Comparison of ENCODE assay signal across 8 mouse cellular contexts in genomic region chr5:112265515-112265914, GRCm38 (mm10). TPM values are rescaled to one million over a fixed set of nuclear protein-coding genes. Genes with fewer than 3 reads are reported as not detected.
A peak's percentile ranks its signal among the peaks of the same experiment; 100 is the strongest.
DNase-seq lines count a peak whose midpoint lies in the region; ATAC-seq lines count a peak whose summit lies in the region.

No protein-coding gene starts in this region.

- H3K9me3 ChIP-seq in embryonic facial prominence, embryonic 10.5 days = no peaks in the 10 kb centered on the region
- H3K9me3 ChIP-seq in liver, embryonic 11.5 days (ENCODE audit: control insufficient read depth, low read length) = no peaks in the 10 kb centered on the region

- peaks cover 58% of the 10 kb centered on the region for H3K27me3 ChIP-seq in embryonic facial prominence, embryonic 10.5 days (replicated peaks; ENCODE audit: low read depth, poor library complexity, severe bottlenecking)
- peaks cover 12% of the 10 kb centered on the region for H3K27me3 ChIP-seq in liver, embryonic 11.5 days (replicated peaks; ENCODE audit: control insufficient read depth, insufficient read depth, low read length)

- no peaks in the 10 kb centered on the region for H3K36me3 ChIP-seq in embryonic facial prominence, embryonic 10.5 days (replicated peaks)
- H3K36me3 ChIP-seq in liver, embryonic 11.5 days (ENCODE audit: control insufficient read depth, insufficient read depth, low read length) = no peaks in the 10 kb centered on the region

- peak overlapping the region; percentile 60 for H3K4me2 ChIP-seq in liver, embryonic 11.5 days

- peak; percentile 59 to 60 for DNase-seq in lung, adult 18-20 months
- no peak for DNase-seq in lung, postnatal 14 days
- DNase-seq in embryonic facial prominence, embryonic 10.5 days (ENCODE audit: low spot score) = peak; percentile 69
- DNase-seq in liver, embryonic 11.5 days (ENCODE audit: low spot score) = peak; percentile 65
- DNase-seq in retina, embryonic 14.5 days (ENCODE audit: low spot score) = peak; percentile 58
- DNase-seq in gastrocnemius, postnatal 25 days = no peak
- DNase-seq in right cerebral cortex, adult 18-20 months = no peak

- peak; percentile 82 for ATAC-seq in liver, embryonic 11.5 days (replicated peaks; ENCODE audit: low FRiP score)
- no peak for ATAC-seq in frontal cortex, adult (ENCODE audit: low TSS enrichment)

- H3K4me1 ChIP-seq in embryonic facial prominence, embryonic 10.5 days = peaks cover 17% of the 10 kb centered on the region
- peaks cover 24% of the 10 kb centered on the region for H3K4me1 ChIP-seq in liver, embryonic 11.5 days (replicated peaks; ENCODE audit: control insufficient read depth, insufficient read depth, low read length)

- H3K4me3 ChIP-seq in embryonic facial prominence, embryonic 10.5 days = peak overlapping the region; percentile 34
- no peak overlapping the region for H3K4me3 ChIP-seq in liver, embryonic 11.5 days (ENCODE audit: low read depth, low read length)

- no peak overlapping the region for H3K27ac ChIP-seq in embryonic facial prominence, embryonic 10.5 days (replicated peaks)
- no peak overlapping the region for H3K27ac ChIP-seq in liver, embryonic 11.5 days (ENCODE audit: low read depth, low read length)

- H3K9ac ChIP-seq in liver, embryonic 11.5 days (ENCODE audit: low read depth, low read length) = peak overlapping the region; percentile 20; the same call in 1 of the 2 replicates

- WGBS in embryonic facial prominence, embryonic 10.5 days = 7% methylated on average over 10 of the region's 10 CpGs
- 5% methylated on average over 10 of the region's 10 CpGs for WGBS in liver, embryonic 11.5 days

RNA-seq across cellular contexts. Expression of gene Crybb1, which starts 9.9 kb away (rescaled TPM):
- 0.20 and 0.80 TPM in 2 replicates for polyA plus RNA-seq in embryonic facial prominence, embryonic 10.5 days (2016; fragmentation: Nextera tagmentation; extraction: Ambion mirVana)
- 0.31 and 0.45 TPM in 2 replicates for polyA plus RNA-seq in liver, embryonic 11.5 days (2014; fragmentation: Nextera tagmentation; extraction: Ambion mirVana)
- 1 to 10 TPM; 3.2 to 3.9 TPM for total RNA-seq in gastrocnemius, postnatal 25 days (2021)

RNA-seq across cellular contexts. Expression of gene Tpst2, which starts 11.0 kb away (rescaled TPM):
- polyA plus RNA-seq in embryonic facial prominence, embryonic 10.5 days (2016; fragmentation: Nextera tagmentation; extraction: Ambion mirVana) = 34.0 and 35.9 TPM in 2 replicates
- polyA plus RNA-seq in liver, embryonic 11.5 days (2014; fragmentation: Nextera tagmentation; extraction: Ambion mirVana) = 66.0 and 66.7 TPM in 2 replicates
- 10 to 100 TPM; 16.8 to 17.8 TPM for total RNA-seq in gastrocnemius, postnatal 25 days (2021)

RNA-seq across cellular contexts. Expression of gene Cryba4, which starts 13.2 kb away (rescaled TPM):
- 0.35 and 0.69 TPM in 2 replicates for polyA plus RNA-seq in embryonic facial prominence, embryonic 10.5 days (2016; fragmentation: Nextera tagmentation; extraction: Ambion mirVana)
- polyA plus RNA-seq in liver, embryonic 11.5 days (2014; fragmentation: Nextera tagmentation; extraction: Ambion mirVana) = 0.84 and 1.3 TPM in 2 replicates
- under 1 TPM in 1 of 2 experiments, not detected in 1; 0.46 TPM for total RNA-seq in gastrocnemius, postnatal 25 days (2021)

Comparison
In these comparisons a context has a peak if more than half of its experiments do, and no peak if none do; other contexts are left out.
1. DNase-seq: peak in lung, adult 18-20 months (2 of 2), embryonic facial prominence, embryonic 10.5 days (single experiment), liver, embryonic 11.5 days (single experiment) and retina, embryonic 14.5 days (single experiment); none in lung, postnatal 14 days (single experiment), gastrocnemius, postnatal 25 days (single experiment) and right cerebral cortex, adult 18-20 months (single experiment).